Mouse (Mus musculus): ENCODE results near the gene Arl3. TPM values are rescaled to one million over a fixed set of nuclear protein-coding genes. Genes with fewer than 3 reads are reported as not detected.
A peak's percentile ranks its signal among the peaks of the same experiment; 100 is the strongest.

The Arl3 gene
- total and polyA plus RNA-seq, 2 experiments from 2014 or later = 98.1 to 202 TPM

DNA sequence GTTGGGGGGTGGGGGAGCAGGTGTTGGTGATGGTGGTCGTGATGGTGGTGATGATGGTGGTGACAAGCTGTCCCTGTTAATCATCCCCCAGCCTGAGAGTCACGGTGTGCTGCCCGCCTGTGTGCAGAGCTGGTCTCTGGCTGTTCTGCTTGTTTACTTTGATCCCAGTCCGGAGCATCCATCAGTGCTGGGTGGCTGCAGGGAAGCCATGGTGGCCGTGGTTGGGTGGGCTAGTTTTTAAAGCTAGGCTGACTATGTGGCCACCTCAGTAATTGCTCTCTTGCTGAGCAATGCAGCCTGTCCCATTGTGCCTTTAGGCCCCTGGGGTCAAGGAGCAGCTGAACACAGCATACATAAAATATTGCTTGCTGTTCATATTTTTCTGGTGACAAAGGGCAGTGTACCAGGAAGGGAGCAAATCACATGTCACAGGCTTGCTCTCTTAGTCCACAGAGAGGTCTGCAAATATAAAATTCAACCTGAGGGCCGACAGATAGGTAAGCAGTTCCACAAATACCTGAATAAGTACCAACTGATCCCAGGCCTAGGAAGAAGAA, 38.4 kb downstream of the Arl3 start:
- ATAC-seq (no peak), DNase-seq (no peak)
- Histone ChIP-seq H3K4me1 (ENCODE audit: insufficient read depth) (peaks cover 29% of the 10 kb centered on the region), H3K4me2 (ENCODE audit: low read depth) (no peak overlapping the region), H3K27ac (ENCODE audit: low read depth, low read length) (no peak overlapping the region), H3K9me3 (ENCODE audit: low read length) (no peaks in the 10 kb centered on the region), H3K36me3 (ENCODE audit: insufficient read depth) (peaks cover 8% of the 10 kb centered on the region; the same call in 1 of the 2 replicates), H3K4me3 (ENCODE audit: low read depth, low read length) (no peak overlapping the region), H3K27me3 (ENCODE audit: insufficient read depth, low read length) (no peaks in the 10 kb centered on the region), H3K9ac (no peak overlapping the region)
- 79% methylated on average over 6 of the region's 6 CpGs for WGBS
- TF ChIP-seq CTCF (IDR thresholded peaks at IDR 0.05; ENCODE audit: low read depth) = no peak

DNA sequence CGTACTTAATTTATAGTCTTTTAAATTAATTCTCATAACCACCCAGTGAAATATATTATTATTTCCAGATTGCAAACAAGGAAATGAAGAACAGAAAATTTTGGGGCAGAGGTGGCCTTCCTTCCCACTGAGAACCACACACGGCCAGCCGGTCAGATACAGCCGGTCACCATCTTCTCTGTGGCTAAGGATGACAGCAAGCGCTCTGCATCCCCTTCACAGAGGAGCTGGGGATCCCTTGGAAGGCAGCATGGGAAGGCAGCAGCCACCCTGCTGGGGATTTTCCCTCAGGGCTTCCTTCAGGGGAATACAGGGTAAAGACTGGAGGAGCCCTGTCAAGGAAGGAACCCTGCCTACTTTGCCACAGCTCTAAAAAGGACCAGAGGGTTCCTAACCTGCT, 39.5 kb downstream of the Arl3 start:
- TF ChIP-seq CTCF (IDR thresholded peaks at IDR 0.05; ENCODE audit: low read depth) = no peak
- H3K4me1 ChIP-seq (ENCODE audit: insufficient read depth) = peaks cover 40% of the 10 kb centered on the region
- no peak overlapping the region for H3K9ac ChIP-seq
- no peak overlapping the region for H3K4me2 ChIP-seq (ENCODE audit: low read depth)
- no peaks in the 10 kb centered on the region for H3K27me3 ChIP-seq (ENCODE audit: insufficient read depth, low read length)
- no peak overlapping the region for H3K4me3 ChIP-seq (ENCODE audit: low read depth, low read length)
- H3K9me3 ChIP-seq (ENCODE audit: low read length) = no peaks in the 10 kb centered on the region
- H3K27ac ChIP-seq (ENCODE audit: low read depth, low read length) = no peak overlapping the region
- 71% methylated on average over 5 of the region's 5 CpGs for WGBS
- peaks cover 8% of the 10 kb centered on the region; the same call in 1 of the 2 replicates for H3K36me3 ChIP-seq (ENCODE audit: insufficient read depth)
- no peak for DNase-seq
- no peak for ATAC-seq

DNA sequence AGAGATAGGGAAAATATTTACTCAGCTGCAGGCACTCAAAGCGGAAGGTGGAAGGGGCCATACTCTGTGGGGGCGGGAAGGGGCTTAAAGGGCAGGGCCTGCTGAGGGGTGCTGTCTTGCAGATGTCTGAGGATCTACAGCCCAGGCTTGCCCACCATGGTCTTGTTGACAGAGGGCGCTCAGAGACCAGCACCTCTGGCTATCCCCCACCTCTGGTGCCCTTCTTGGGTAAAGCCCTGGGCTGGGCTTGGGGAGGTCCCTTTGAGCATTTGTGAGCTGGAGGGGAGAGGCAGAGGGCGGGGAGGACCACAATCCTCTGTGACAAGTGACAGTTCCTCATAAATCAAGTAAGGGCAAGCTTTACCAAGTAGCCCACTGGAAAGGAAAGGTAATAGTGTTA, 39.9 kb downstream of the Arl3 start:
- no peak overlapping the region for H3K4me3 ChIP-seq (ENCODE audit: low read depth, low read length)
- H3K27ac ChIP-seq (ENCODE audit: low read depth, low read length) = peak overlapping the region; percentile 71
- peaks cover 43% of the 10 kb centered on the region for H3K4me1 ChIP-seq (ENCODE audit: insufficient read depth)
- no peaks in the 10 kb centered on the region for H3K9me3 ChIP-seq (ENCODE audit: low read length)
- H3K9ac ChIP-seq = peak overlapping the region; percentile 6; the same call in 1 of the 2 replicates
- DNase-seq = no peak
- WGBS = 64% methylated on average over 4 of the region's 4 CpGs
- TF ChIP-seq CTCF (IDR thresholded peaks at IDR 0.05; ENCODE audit: low read depth) = no peak
- H3K27me3 ChIP-seq (ENCODE audit: insufficient read depth, low read length) = no peaks in the 10 kb centered on the region
- H3K4me2 ChIP-seq (ENCODE audit: low read depth) = no peak overlapping the region
- no peak for ATAC-seq
- peaks cover 5% of the 10 kb centered on the region; the same call in 1 of the 2 replicates for H3K36me3 ChIP-seq (ENCODE audit: insufficient read depth)

DNA sequence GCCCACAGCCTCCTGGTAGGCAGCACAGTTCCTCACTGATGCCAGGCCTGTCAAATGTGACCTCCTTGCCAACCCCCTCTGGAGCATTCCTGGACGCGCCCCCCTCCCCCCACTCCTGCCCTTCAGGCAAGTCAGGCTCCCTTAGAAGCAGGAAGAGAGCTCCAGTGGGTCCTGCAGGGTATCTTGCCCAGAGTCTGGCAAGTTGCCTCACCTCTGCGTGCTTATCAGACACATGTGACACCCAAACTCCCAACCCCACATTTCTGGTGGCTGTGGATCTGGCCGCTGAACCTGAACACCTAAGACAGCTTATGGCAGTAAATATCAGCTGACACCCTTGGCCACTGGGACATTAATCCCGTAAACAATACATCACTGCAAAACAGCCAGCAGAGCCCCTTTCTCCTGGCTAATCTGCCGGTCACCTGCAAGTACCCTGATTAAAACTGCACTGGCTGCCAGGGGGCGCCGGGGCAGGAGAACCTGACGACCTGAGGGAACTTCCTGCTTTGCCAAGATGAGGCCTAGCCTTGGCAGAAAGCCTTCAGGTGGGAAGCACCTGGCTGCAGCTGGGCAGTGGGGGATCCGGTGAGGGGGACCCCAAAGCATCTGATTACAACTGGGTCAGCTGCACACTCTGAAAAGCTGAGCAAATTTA, 40.8 kb downstream of the Arl3 start:
- peak overlapping the region; percentile 71 for H3K27ac ChIP-seq (ENCODE audit: low read depth, low read length)
- H3K27me3 ChIP-seq (ENCODE audit: insufficient read depth, low read length) = no peaks in the 10 kb centered on the region
- H3K36me3 ChIP-seq (ENCODE audit: insufficient read depth) = 0 out of 2 replicates have a peak, but pooled peaks cover 4% of the 10 kb centered on the region
- no peaks in the 10 kb centered on the region for H3K9me3 ChIP-seq (ENCODE audit: low read length)
- H3K4me1 ChIP-seq (ENCODE audit: insufficient read depth) = peaks cover 51% of the 10 kb centered on the region
- 13% methylated on average over 10 of the region's 10 CpGs for WGBS
- peak overlapping the region; percentile 22; the same call in 1 of the 2 replicates for H3K9ac ChIP-seq
- no peak for TF ChIP-seq CTCF (IDR thresholded peaks at IDR 0.05; ENCODE audit: low read depth)
- no peak overlapping the region for H3K4me3 ChIP-seq (ENCODE audit: low read depth, low read length)
- H3K4me2 ChIP-seq (ENCODE audit: low read depth) = no peak overlapping the region
- ATAC-seq = no peak
- no peak for DNase-seq

DNA sequence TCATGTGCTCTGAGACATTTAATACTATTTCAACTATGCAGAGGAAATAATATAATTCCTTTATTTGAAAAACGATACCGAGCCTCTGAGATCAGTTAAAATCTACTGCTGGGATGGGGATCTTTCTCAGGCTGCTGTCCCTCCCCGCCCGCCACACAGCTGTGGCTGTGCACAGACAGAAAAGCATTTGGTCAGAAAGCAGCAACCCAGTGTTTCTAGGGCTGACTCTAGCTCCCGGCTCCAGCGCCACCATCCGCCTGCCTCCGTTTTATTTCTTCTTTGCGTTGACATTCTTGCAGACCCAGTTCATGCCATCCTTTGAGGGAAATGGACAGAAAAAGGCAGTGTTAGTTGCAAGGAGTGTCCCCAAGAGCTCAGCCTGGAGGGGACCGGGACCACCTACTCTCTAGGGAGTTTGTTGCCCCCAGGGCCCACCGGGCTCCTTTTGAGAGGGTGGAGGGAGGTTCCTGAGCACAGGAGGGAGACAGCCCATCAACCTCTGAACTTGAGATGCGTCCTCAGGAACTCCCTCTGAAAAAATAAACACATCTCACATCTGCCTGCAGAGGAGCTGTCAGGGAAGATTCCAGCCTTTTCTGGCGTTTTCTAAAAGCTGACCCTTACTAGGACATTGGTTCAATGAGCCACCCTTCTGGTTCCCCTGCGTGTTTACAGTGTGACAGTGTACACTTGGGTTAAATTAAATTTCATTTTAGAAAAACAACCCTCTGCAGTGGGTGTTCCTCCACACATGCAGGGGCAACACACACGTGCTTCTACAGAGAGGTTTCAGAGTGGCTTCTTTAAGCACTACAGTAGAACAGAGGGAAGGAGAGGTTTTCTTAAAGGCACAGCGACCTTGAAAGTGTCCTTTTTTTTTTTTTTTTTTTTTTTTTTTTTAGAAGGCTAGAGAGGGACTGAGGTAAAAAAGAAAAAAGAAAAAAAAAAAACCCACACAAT, 41.6 kb downstream of the Arl3 start:
- Histone ChIP-seq H3K36me3 (ENCODE audit: insufficient read depth) (0 out of 2 replicates have a peak, but pooled peaks cover 4% of the 10 kb centered on the region), H3K27me3 (ENCODE audit: insufficient read depth, low read length) (no peaks in the 10 kb centered on the region), H3K4me3 (ENCODE audit: low read depth, low read length) (no peak overlapping the region), H3K27ac (ENCODE audit: low read depth, low read length) (peak overlapping the region; percentile 72; the same call in 1 of the 2 replicates), H3K4me2 (ENCODE audit: low read depth) (no peak overlapping the region), H3K9ac (0 out of 2 replicates have a peak overlapping the region, but pooled peaks have one; percentile 22), H3K9me3 (ENCODE audit: low read length) (no peaks in the 10 kb centered on the region), H3K4me1 (ENCODE audit: insufficient read depth) (peaks cover 55% of the 10 kb centered on the region)
- TF ChIP-seq CTCF (IDR thresholded peaks at IDR 0.05; ENCODE audit: low read depth) = peak; percentile 36
- peak; percentile 36 for DNase-seq
- WGBS = 17% methylated on average over 16 of the region's 16 CpGs
- peak; percentile 21; the same call in 1 of the 2 replicates for ATAC-seq

DNA sequence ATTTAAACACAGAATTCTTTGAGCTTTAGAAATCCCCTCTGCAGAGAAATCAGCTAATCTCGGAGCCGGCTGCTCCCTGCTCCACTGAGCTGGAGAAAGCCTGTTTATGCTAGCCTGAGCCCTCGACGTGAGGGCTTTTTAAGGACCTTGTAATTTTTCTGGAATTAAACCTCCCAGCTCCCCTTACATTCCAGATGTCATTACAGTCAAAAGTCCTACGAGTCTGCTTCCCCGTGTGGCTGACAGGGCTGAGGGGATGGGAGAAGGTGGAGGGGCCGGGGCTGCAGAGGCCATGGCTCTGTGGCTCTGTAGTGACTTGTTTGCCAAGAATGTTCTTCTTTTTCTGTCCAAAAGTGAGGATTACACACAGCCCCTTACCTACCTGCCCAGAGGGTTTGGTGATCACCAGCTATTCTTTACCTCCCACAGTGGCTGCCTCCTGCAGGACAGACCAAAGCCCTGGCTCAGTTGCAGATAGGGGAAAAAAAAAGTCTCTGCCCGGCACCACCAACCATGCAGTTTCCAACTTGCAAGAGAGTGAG, 42.5 kb downstream of the Arl3 start:
- Histone ChIP-seq H3K9me3 (ENCODE audit: low read length) (no peaks in the 10 kb centered on the region), H3K27ac (ENCODE audit: low read depth, low read length) (peak overlapping the region; percentile 72), H3K9ac (0 out of 2 replicates have a peak overlapping the region, but pooled peaks have one; percentile 3), H3K4me2 (ENCODE audit: low read depth) (no peak overlapping the region), H3K4me3 (ENCODE audit: low read depth, low read length) (no peak overlapping the region), H3K4me1 (ENCODE audit: insufficient read depth) (peaks cover 64% of the 10 kb centered on the region), H3K27me3 (ENCODE audit: insufficient read depth, low read length) (no peaks in the 10 kb centered on the region), H3K36me3 (ENCODE audit: insufficient read depth) (no peaks in the 10 kb centered on the region)
- ATAC-seq = no peak
- TF ChIP-seq CTCF (IDR thresholded peaks at IDR 0.05; ENCODE audit: low read depth) = no peak
- WGBS = 16% methylated on average over 8 of the region's 8 CpGs
- no peak for DNase-seq

Measured in forebrain, postnatal 0 days (tissue).